Mouse (Mus musculus) kidney, postnatal 14 days (tissue): ENCODE measurements at regions not wholly inside any gene's neighbourhood (a gene's known extent, or its start where the extent isn't known, plus 50 kb on each side); places are given as distances from the start of the nearest gene placed in this dataset.

ENCODE experiments used
- DNase-seq: peaks from one replicate; pipeline ENCODE4 v3.0.0; 2022; ENCODE audit warnings: mixed read lengths

- no peak for DNase-seq
Measured at GRCm38 (mm10) chr1:52397460-52397859, 103.0 kb downstream of the Nab1 start.

GRCm38 (mm10) chr1:52392933-52393332 lies 107.5 kb downstream of the Nab1 start:
- DNase-seq, result no peak

- DNase-seq, result no peak
Measured at GRCm38 (mm10) chr1:52388836-52389235, 111.6 kb downstream of the Nab1 start.

GRCm38 (mm10) chr1:52388118-52388517 lies 112.4 kb downstream of the Nab1 start:
- no peak for DNase-seq

GRCm38 (mm10) chr1:52387062-52387461 lies 113.4 kb downstream of the Nab1 start:
- no peak for DNase-seq

- no peak for DNase-seq
Measured at GRCm38 (mm10) chr1:52375320-52375719, 125.2 kb downstream of the Nab1 start.

GRCm38 (mm10) chr1:52374666-52375065 lies 125.8 kb downstream of the Nab1 start:
- DNase-seq, result no peak

GRCm38 (mm10) chr1:52373817-52374216 lies 126.7 kb downstream of the Nab1 start:
- DNase-seq, result no peak

GRCm38 (mm10) chr1:52366386-52366785 lies 133.4 kb upstream of the Gls start:
- no peak for DNase-seq

- DNase-seq, result no peak
Measured at GRCm38 (mm10) chr1:52363625-52364024, 130.6 kb upstream of the Gls start.

- DNase-seq, result no peak
Measured at GRCm38 (mm10) chr1:52362976-52363375, 129.9 kb upstream of the Gls start.

- peak; percentile 18 for DNase-seq
Measured at GRCm38 (mm10) chr1:52354041-52354582, 121.1 kb upstream of the Gls start.

- DNase-seq, result no peak
Measured at GRCm38 (mm10) chr1:52342127-52342526, 109.1 kb upstream of the Gls start.

- DNase-seq, result no peak
Measured at GRCm38 (mm10) chr1:52338704-52339103, 105.7 kb upstream of the Gls start.

- DNase-seq, result no peak
Measured at GRCm38 (mm10) chr1:52338243-52338642, 105.2 kb upstream of the Gls start.

- no peak for DNase-seq
Measured at GRCm38 (mm10) chr1:52336696-52337095, 103.7 kb upstream of the Gls start.

- DNase-seq, result no peak
Measured at GRCm38 (mm10) chr1:52332013-52332412, 99.0 kb upstream of the Gls start.

- peak; percentile 11 for DNase-seq
Measured at GRCm38 (mm10) chr1:52331442-52331841, 98.4 kb upstream of the Gls start.

- DNase-seq, result no peak
Measured at GRCm38 (mm10) chr1:52330496-52330895, 97.5 kb upstream of the Gls start.

- no peak for DNase-seq
Measured at GRCm38 (mm10) chr1:52328507-52328906, 95.5 kb upstream of the Gls start.

GRCm38 (mm10) chr1:52324356-52324755 lies 91.3 kb upstream of the Gls start:
- no peak for DNase-seq

- no peak for DNase-seq
Measured at GRCm38 (mm10) chr1:52312076-52312633, 79.1 kb upstream of the Gls start.

GRCm38 (mm10) chr1:52306892-52307291 lies 73.9 kb upstream of the Gls start:
- DNase-seq, result peak; percentile 27

- DNase-seq, result no peak
Measured at GRCm38 (mm10) chr1:52305679-52306632, 72.9 kb upstream of the Gls start.
